Comparison of ENCODE assay signal across 9 mouse cellular contexts in genomic region chr4:152173041-152173440, GRCm38 (mm10). TPM values are rescaled to one million over a fixed set of nuclear protein-coding genes. Genes with fewer than 3 reads are reported as not detected.
DNase-seq lines count a peak whose midpoint lies in the region; ATAC-seq and TF ChIP-seq lines count a peak whose summit lies in the region.
"Had no signal": no experiment of that assay in that cellular context is flagged by ENCODE, and none has a peak within 500 bp of the region (broad histone marks: within the 10 kb centered on the region; RNA-seq: fewer than 3 reads in every experiment).

No protein-coding gene starts in this region.

- no peak for TF ChIP-seq POLR2A in ES-Bruce4 (IDR thresholded peaks at IDR 0.05; ENCODE audit: insufficient read depth, low read length)
- TF ChIP-seq POLR2A in spleen, adult 2 months (IDR thresholded peaks at IDR 0.05; ENCODE audit: low read depth, low read length) = no peak

- H3K9ac ChIP-seq in forebrain, embryonic 12.5 days = no peak overlapping the region
- H3K9ac ChIP-seq in ES-Bruce4 (ENCODE audit: low read depth, poor library complexity, severe bottlenecking) = no peak overlapping the region
- H3K9ac ChIP-seq: liver, embryonic 15.5 days had no signal

- no peak overlapping the region for H3K4me3 ChIP-seq in forebrain, embryonic 10.5 days
- no peak overlapping the region for H3K4me3 ChIP-seq in forebrain, embryonic 12.5 days (replicated peaks)
- H3K4me3 ChIP-seq in ES-Bruce4 (ENCODE audit: low read depth, low read length) = no peak overlapping the region
- H3K4me3 ChIP-seq in spleen, adult 2 months (ENCODE audit: extremely low read depth, insufficient read depth, insufficient read length) = no peak overlapping the region
- H3K4me3 ChIP-seq: liver, embryonic 15.5 days had no signal

- peaks cover 11% of the 10 kb centered on the region for H3K4me1 ChIP-seq in forebrain, embryonic 10.5 days
- peaks cover 8% of the 10 kb centered on the region for H3K4me1 ChIP-seq in forebrain, embryonic 12.5 days
- H3K4me1 ChIP-seq in ES-Bruce4 (ENCODE audit: control insufficient read depth, insufficient read depth, low read length) = no peaks in the 10 kb centered on the region
- peaks cover 5% of the 10 kb centered on the region; the same call in 1 of the 2 replicates for H3K4me1 ChIP-seq in spleen, adult 2 months (ENCODE audit: control insufficient read depth, insufficient read depth, insufficient read length)

- WGBS in forebrain, embryonic 10.5 days = 2% methylated on average over 5 of the region's 5 CpGs
- WGBS in forebrain, embryonic 12.5 days = 2% methylated on average over 5 of the region's 5 CpGs
- 2% methylated on average over 5 of the region's 5 CpGs for WGBS in spleen, adult 2 months

- no peaks in the 10 kb centered on the region for H3K36me3 ChIP-seq in forebrain, embryonic 10.5 days (replicated peaks)
- H3K36me3 ChIP-seq in forebrain, embryonic 12.5 days (replicated peaks) = no peaks in the 10 kb centered on the region
- H3K36me3 ChIP-seq in ES-Bruce4 (ENCODE audit: control insufficient read depth, insufficient read depth, low read length, poor library complexity, severe bottlenecking) = no peaks in the 10 kb centered on the region
- no peaks in the 10 kb centered on the region for H3K36me3 ChIP-seq in spleen, adult 2 months (ENCODE audit: control insufficient read depth, insufficient read depth, low read length)
- H3K36me3 ChIP-seq: liver, embryonic 15.5 days had no signal

- peak; percentile 92 for TF ChIP-seq CTCF in ES-Bruce4 (IDR thresholded peaks at IDR 0.05; ENCODE audit: low read depth, low read length)
- peak; percentile 94; the same call in 1 of the 2 replicates for TF ChIP-seq CTCF in spleen, adult 2 months (IDR thresholded peaks at IDR 0.05; ENCODE audit: extremely low read depth, insufficient read depth, insufficient read length, insufficient replicate concordance)

- no peak overlapping the region for H3K4me2 ChIP-seq in forebrain, embryonic 12.5 days
- H3K4me2 ChIP-seq: liver, embryonic 15.5 days had no signal

- no peak for ATAC-seq in forebrain, embryonic 12.5 days (ENCODE audit: low FRiP score)

- no peak overlapping the region for H3K27ac ChIP-seq in forebrain, embryonic 10.5 days
- no peak overlapping the region for H3K27ac ChIP-seq in forebrain, embryonic 12.5 days
- no peak overlapping the region for H3K27ac ChIP-seq in ES-Bruce4 (ENCODE audit: insufficient read depth, low read length)
- no peak overlapping the region for H3K27ac ChIP-seq in spleen, adult 2 months (ENCODE audit: insufficient read depth, low read length)
- H3K27ac ChIP-seq: liver, embryonic 15.5 days had no signal

- H3K9me3 ChIP-seq in forebrain, embryonic 10.5 days = peaks cover 5% of the 10 kb centered on the region; the same call in 1 of the 2 replicates
- peaks cover 3% of the 10 kb centered on the region; the same call in 1 of the 2 replicates for H3K9me3 ChIP-seq in forebrain, embryonic 12.5 days
- no peaks in the 10 kb centered on the region for H3K9me3 ChIP-seq in ES-Bruce4 (replicated peaks; ENCODE audit: control insufficient read depth, insufficient read depth, low read length, poor library complexity, severe bottlenecking)
- H3K9me3 ChIP-seq: liver, embryonic 15.5 days had no signal

- peaks cover 75% of the 10 kb centered on the region for H3K27me3 ChIP-seq in forebrain, embryonic 10.5 days (ENCODE audit: poor library complexity, severe bottlenecking)
- peaks cover 67% of the 10 kb centered on the region for H3K27me3 ChIP-seq in forebrain, embryonic 12.5 days
- no peaks in the 10 kb centered on the region for H3K27me3 ChIP-seq in ES-Bruce4 (ENCODE audit: control insufficient read depth, insufficient read depth, low read length, poor library complexity, severe bottlenecking)
- no peaks in the 10 kb centered on the region for H3K27me3 ChIP-seq in spleen, adult 2 months (ENCODE audit: control insufficient read depth, insufficient read depth, low read length)

- no peak for TF ChIP-seq EP300 in ES-Bruce4 (IDR thresholded peaks at IDR 0.05; ENCODE audit: insufficient read depth, low read depth, low read length)

- DNase-seq in forebrain, embryonic 10.5 days (ENCODE audit: extremely low spot score, low spot score) = peak; percentile 77
- peak; percentile 78 for DNase-seq in cerebellum, adult 11-12 months
- DNase-seq in gastrocnemius, postnatal 10 days = peak; percentile 81
- peak; percentile 71 for DNase-seq in layer of hippocampus, adult 9-11 months
- peak; percentile 71 to 85 for DNase-seq in lung, postnatal 4 days
- peak; percentile 68 to 80 for DNase-seq in spleen, adult 2 months (ENCODE audit: low read depth in 1 of 2, low spot score in 2 of 2)

RNA-seq across cellular contexts. Expression of gene Acot7, which starts 4.9 kb away (rescaled TPM):
- polyA plus RNA-seq in forebrain, embryonic 10.5 days (2016; fragmentation: Nextera tagmentation; extraction: Ambion mirVana) = 61.0 and 64.4 TPM in 2 replicates
- polyA plus RNA-seq in forebrain, embryonic 12.5 days (2016; fragmentation: Nextera tagmentation; extraction: Ambion mirVana) = 85.9 and 86.7 TPM in 2 replicates
- polyA plus RNA-seq in ES-Bruce4 (2011; ENCODE audit: insufficient read depth, insufficient read length, low read depth, missing spikeins) = 49.5 and 52.6 TPM in 2 replicates
- 10 to 100 TPM; 11.9 to 14.1 TPM for total RNA-seq in gastrocnemius, postnatal 10 days (2021)
- 15.4 and 17.9 TPM in 2 replicates for polyA plus RNA-seq in spleen, adult 2 months (2012; rRNA removed)

RNA-seq across cellular contexts. Expression of gene Hes2, which starts 14.4 kb away (rescaled TPM):
- not detected in 2 replicates for polyA plus RNA-seq in forebrain, embryonic 10.5 days (2016; fragmentation: Nextera tagmentation; extraction: Ambion mirVana)
- not detected in 2 replicates for polyA plus RNA-seq in forebrain, embryonic 12.5 days (2016; fragmentation: Nextera tagmentation; extraction: Ambion mirVana)
- polyA plus RNA-seq in ES-Bruce4 (2011; ENCODE audit: insufficient read depth, insufficient read length, low read depth, missing spikeins) = 0.39 TPM in 1 of 2 replicates, not detected in the other
- not detected for total RNA-seq in gastrocnemius, postnatal 10 days (2021)
- polyA plus RNA-seq in spleen, adult 2 months (2012; rRNA removed) = not detected in 2 replicates
- polyA plus RNA-seq: liver, embryonic 15.5 days had no signal

RNA-seq across cellular contexts. Expression of gene Espn, which starts 20.9 kb away (rescaled TPM):
- 5.6 and 5.9 TPM in 2 replicates for polyA plus RNA-seq in forebrain, embryonic 10.5 days (2016; fragmentation: Nextera tagmentation; extraction: Ambion mirVana)
- polyA plus RNA-seq in forebrain, embryonic 12.5 days (2016; fragmentation: Nextera tagmentation; extraction: Ambion mirVana) = 1.8 and 2.1 TPM in 2 replicates
- polyA plus RNA-seq in ES-Bruce4 (2011; ENCODE audit: insufficient read depth, insufficient read length, low read depth, missing spikeins) = 18.8 and 19.3 TPM in 2 replicates
- total RNA-seq in gastrocnemius, postnatal 10 days (2021) = 1 to 10 TPM; 1.1 to 1.2 TPM
- 2.1 and 2.7 TPM in 2 replicates for polyA plus RNA-seq in spleen, adult 2 months (2012; rRNA removed)

RNA-seq across cellular contexts. Expression of gene Tnfrsf25, which starts 57.3 kb away (rescaled TPM):
- 0.72 and 0.96 TPM in 2 replicates for polyA plus RNA-seq in forebrain, embryonic 10.5 days (2016; fragmentation: Nextera tagmentation; extraction: Ambion mirVana)
- polyA plus RNA-seq in forebrain, embryonic 12.5 days (2016; fragmentation: Nextera tagmentation; extraction: Ambion mirVana) = 0.66 and 0.76 TPM in 2 replicates
- polyA plus RNA-seq in ES-Bruce4 (2011; ENCODE audit: insufficient read depth, insufficient read length, low read depth, missing spikeins) = 1.5 and 2.0 TPM in 2 replicates
- total RNA-seq in gastrocnemius, postnatal 10 days (2021) = 1 to 10 TPM in 1 of 2 experiments, under 1 TPM in 1; 0.82 to 2.9 TPM
- polyA plus RNA-seq in spleen, adult 2 months (2012; rRNA removed) = 17.0 and 27.0 TPM in 2 replicates
